Mouse (Mus musculus) cerebellum, adult 11-12 months (tissue): Measurements from ENCODE around the gene Ap1s1.

Experiments used
- DNase-seq: peaks from one replicate; pipeline ENCODE4 v3.0.0; 2022

Gene Ap1s1

GRCm38 (mm10) chr5:137015913-137016312 lies 30.0 kb downstream of the Ap1s1 start:
- DNase-seq = no peak

GRCm38 (mm10) chr5:137012401-137012950 lies 33.5 kb downstream of the Ap1s1 start:
- no peak for DNase-seq

GRCm38 (mm10) chr5:137009988-137010387 lies 35.9 kb downstream of the Ap1s1 start:
- DNase-seq = no peak

GRCm38 (mm10) chr5:137007276-137007675 lies 38.7 kb downstream of the Ap1s1 start:
- DNase-seq = no peak

GRCm38 (mm10) chr5:137000612-137001011 lies 45.3 kb downstream of the Ap1s1 start:
- no peak for DNase-seq

- no peak for DNase-seq
Measured at GRCm38 (mm10) chr5:136999449-136999848, 46.5 kb downstream of the Ap1s1 start.

- DNase-seq = peak; percentile 38
Measured at GRCm38 (mm10) chr5:136989801-136990200, 56.1 kb downstream of the Ap1s1 start.

- DNase-seq = peak; percentile 57
Measured at GRCm38 (mm10) chr5:136988420-136988819, 57.5 kb downstream of the Ap1s1 start.

- no peak for DNase-seq
Measured at GRCm38 (mm10) chr5:136987934-136988271, 58.0 kb downstream of the Ap1s1 start, which contains the start of gene Znhit1. Gene Znhit1 (minus strand): TSS chr5:136988021.

GRCm38 (mm10) chr5:136987138-136987933 lies 58.6 kb downstream of the Ap1s1 start:
- DNase-seq = peak; percentile 87

- DNase-seq = peak; percentile 98
Measured at GRCm38 (mm10) chr5:136986695-136987137, 59.2 kb downstream of the Ap1s1 start, which contains the start of gene Plod3. Gene Plod3 (plus strand): TSS chr5:136987019.
